Mouse (Mus musculus) midbrain, embryonic 10.5 days (tissue): ENCODE measurements around the gene Hoxd11. TPM values are rescaled to one million over a fixed set of nuclear protein-coding genes. Genes with fewer than 3 reads are reported as not detected.

Experiments
- DNase-seq: peaks from one replicate; pipeline ENCODE4 v3.0.0-alpha.2; 2017; ENCODE audit warnings: low spot score
- H3K27ac ChIP-seq: fragments of 300-500 bp; sonication (generic); replicated peaks from 2 replicates; pipeline ENCODE4 v1.5.1; 2016; ENCODE audit warnings: mild to moderate bottlenecking
- H3K27me3 ChIP-seq: fragments of 300-500 bp; sonication (generic); 2 replicates; pipeline ENCODE4 v1.6.1; 2016; ENCODE audit warnings: low read depth, mild to moderate bottlenecking; ENCODE audit not compliant: poor library complexity, severe bottlenecking
- H3K36me3 ChIP-seq: fragments of 300-500 bp; sonication (generic); 2 replicates; pipeline ENCODE4 v1.6.1; 2016; ENCODE audit warnings: mild to moderate bottlenecking, moderate library complexity
- H3K4me1 ChIP-seq: fragments of 300-500 bp; sonication (generic); 2 replicates; pipeline ENCODE4 v1.6.1; 2016
- H3K4me3 ChIP-seq: fragments of 300-500 bp; sonication (generic); 2 replicates; pipeline ENCODE4 v1.5.1; 2016; ENCODE audit warnings: mild to moderate bottlenecking, moderate library complexity
- H3K9me3 ChIP-seq: fragments of 300-500 bp; sonication (generic); replicated peaks from 2 replicates; pipeline ENCODE4 v1.6.1; 2016; ENCODE audit warnings: mild to moderate bottlenecking
- WGBS: fragments of 180-500 bp; shearing (Covaris S2); methylation state at CpG from one replicate; pipeline ENCODE4 v1.1.7; 2016; 5-methylcytosine and 5-hydroxymethylcytosine counted together
- polyA plus RNA-seq: library from polyadenylated mRNA; unstranded; fragments of >200 nt; fragmentation: Nextera tagmentation; extraction: Ambion mirVana; gene quantifications from 2 replicates; pipeline ENCODE4 v1.2.1, GENCODE M21; 2016

Gene Hoxd11
- polyA plus RNA-seq, 1 experiment from 2014 or later: not detected

- Histone ChIP-seq H3K4me1 (peaks cover 16% of the 10 kb centered on the region), H3K27me3 (peaks cover 100% of the 10 kb centered on the region), H3K27ac (no peak overlapping the region), H3K4me3 (no peak overlapping the region), H3K9me3 (no peaks in the 10 kb centered on the region), H3K36me3 (no peaks in the 10 kb centered on the region)
- WGBS: 9% methylated on average over 2 of the region's 2 CpGs
- DNase-seq: peak; percentile 21
These were observed 2.3 kb upstream of the Hoxd11 start for GRCm38 (mm10) chr2:74677106-74677505.

GRCm38 (mm10) chr2:74679596-74679971 is 227 bp downstream of the Hoxd11 start:
- WGBS: 1% methylated on average over 26 of the region's 26 CpGs
- Histone ChIP-seq H3K27ac (no peak overlapping the region), H3K36me3 (no peaks in the 10 kb centered on the region), H3K4me1 (peaks cover 14% of the 10 kb centered on the region), H3K4me3 (no peak overlapping the region), H3K27me3 (peaks cover 100% of the 10 kb centered on the region), H3K9me3 (no peaks in the 10 kb centered on the region)
- peak; percentile 56 for DNase-seq

DNA sequence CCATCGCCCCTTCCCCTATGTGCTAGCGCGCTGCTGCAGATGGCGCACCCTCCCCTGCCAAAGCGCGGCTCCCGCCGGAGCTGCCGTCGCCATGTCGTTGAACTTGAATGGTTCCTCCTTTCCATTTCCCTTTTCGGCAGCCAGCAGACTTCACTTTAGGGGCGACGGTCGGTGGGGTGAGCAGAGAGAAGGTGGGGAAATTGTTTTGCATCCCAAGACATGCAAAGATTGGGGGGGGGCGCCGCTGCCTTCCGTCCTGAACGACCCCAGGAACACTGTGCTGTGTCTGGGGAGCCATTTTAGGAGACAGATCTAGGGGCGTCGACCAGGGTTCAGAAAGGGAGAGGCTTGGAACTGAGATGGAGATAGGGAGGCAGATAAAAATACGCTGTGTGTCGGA is 623 bp downstream of the Hoxd11 start:
- no peak for DNase-seq
- Histone ChIP-seq H3K27ac (no peak overlapping the region), H3K4me1 (peaks cover 14% of the 10 kb centered on the region), H3K4me3 (no peak overlapping the region), H3K9me3 (no peaks in the 10 kb centered on the region), H3K36me3 (no peaks in the 10 kb centered on the region), H3K27me3 (peaks cover 100% of the 10 kb centered on the region)
- WGBS: under 1% methylated on average over 23 of the region's 23 CpGs

DNA sequence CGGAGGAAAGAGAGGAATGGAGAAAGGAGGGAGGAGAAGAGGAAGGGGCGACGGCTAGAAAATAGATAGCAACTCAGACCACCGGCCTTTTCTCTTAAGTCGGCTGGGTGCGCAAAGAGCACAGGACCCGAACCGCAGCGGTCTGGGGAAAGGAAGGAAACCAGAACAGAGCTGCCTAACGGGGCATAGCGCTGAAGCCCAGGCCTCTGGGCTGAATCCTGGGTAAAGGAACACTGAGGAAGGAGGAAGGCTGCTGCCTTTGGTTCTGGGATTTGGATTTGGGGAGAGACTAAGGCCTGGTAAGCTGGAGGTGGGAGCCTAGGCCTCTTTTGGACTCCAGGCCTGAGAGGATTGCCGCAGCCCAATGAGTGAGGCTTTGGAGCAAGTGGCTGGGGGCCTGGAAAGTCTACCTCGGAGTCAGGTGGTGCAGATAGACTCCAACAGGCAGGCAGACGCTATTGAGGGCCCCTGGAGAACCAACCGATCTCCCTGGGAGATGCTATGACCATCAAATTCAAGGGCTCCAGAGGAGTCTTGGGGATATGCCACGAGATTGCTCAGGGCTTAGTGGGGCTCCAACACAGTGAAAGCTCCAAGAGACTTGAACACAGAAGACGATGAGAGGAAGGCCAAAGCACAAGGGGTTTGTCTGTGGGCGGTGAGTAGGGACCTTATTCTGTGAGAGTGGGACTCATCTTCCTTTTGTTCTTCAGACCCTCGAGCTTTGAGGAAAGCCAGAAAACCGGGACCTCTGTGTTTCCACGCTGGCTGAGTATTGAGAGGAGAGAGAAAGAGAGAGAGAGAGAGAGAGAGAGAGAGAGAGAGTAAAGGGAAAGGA is 1.4 kb downstream of the Hoxd11 start:
- Histone ChIP-seq H3K36me3 (no peaks in the 10 kb centered on the region), H3K27ac (no peak overlapping the region), H3K9me3 (no peaks in the 10 kb centered on the region), H3K4me1 (peaks cover 14% of the 10 kb centered on the region), H3K27me3 (peaks cover 100% of the 10 kb centered on the region), H3K4me3 (no peak overlapping the region)
- DNase-seq: peak; percentile 39
- WGBS: under 1% methylated on average over 21 of the region's 21 CpGs

DNA sequence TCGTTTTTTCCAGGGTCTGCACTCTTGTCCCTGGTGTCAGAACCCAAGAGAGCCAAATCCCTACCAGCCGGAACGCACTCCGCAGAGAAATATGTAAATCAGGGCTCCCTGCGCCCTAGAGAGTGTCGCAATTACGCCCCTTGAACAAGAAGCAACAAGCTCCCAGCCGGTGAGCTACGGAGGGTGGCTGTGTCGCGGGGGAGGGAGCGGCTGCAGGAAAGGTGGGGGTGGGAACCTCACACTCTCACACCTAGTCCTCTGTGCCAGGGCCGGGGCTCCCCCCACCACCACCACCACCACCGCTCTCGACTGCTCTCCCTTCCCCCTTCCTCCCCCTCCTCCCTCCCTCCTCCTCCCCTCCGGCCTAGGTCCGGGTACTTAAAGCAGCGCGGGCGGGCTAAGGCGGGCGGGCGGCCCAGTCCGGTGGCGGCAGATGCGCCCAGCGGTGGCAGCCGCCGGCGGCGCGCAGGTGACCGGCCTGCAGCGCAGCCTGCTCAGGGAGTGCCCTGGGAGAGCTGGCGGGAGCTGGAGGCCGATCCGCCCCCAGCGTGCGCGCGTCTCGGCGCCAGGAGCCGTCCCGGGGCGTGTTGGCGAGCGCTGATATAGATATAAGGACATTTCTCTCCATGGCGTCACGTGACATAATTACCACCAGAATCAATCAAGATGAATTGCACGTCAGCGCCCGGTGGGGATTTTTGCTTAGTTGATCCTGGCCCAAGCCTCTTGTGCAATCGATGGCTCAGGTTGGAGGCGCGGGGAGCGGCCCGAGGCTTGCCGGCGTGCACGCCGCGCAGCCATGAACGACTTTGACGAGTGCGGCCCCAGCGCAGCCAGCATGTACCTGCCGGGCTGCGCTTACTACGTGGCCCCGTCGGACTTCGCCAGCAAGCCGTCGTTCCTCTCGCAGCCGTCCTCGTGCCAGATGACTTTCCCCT is 2.5 kb downstream of the Hoxd11 start:
- H3K36me3 ChIP-seq: no peaks in the 10 kb centered on the region
- H3K4me1 ChIP-seq: peaks cover 14% of the 10 kb centered on the region
- DNase-seq: peak; percentile 56
- H3K9me3 ChIP-seq: no peaks in the 10 kb centered on the region
- under 1% methylated on average over 75 of the region's 78 CpGs for WGBS
- H3K27me3 ChIP-seq: peaks cover 100% of the 10 kb centered on the region
- H3K27ac ChIP-seq: no peak overlapping the region
- H3K4me3 ChIP-seq: peak overlapping the region; percentile 23

DNA sequence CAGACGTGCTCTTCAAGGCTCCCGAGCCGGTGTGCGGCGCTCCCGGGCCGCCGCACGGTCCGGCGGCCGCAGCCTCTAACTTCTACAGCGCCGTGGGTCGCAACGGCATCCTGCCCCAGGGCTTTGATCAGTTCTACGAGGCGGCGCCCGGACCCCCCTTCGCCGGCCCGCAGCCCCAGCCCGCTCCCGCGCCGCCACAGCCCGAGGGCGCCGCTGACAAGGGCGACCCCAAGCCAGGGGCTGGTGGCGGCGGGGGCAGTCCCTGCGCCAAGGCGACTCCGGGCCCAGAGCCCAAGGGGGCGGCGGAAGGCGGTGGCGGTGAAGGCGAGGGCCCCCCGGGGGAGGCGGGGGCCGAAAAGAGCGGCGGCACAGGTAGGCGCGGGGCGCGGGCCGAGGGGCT is 3.4 kb downstream of the Hoxd11 start:
- under 1% methylated on average over 51 of the region's 51 CpGs for WGBS
- peaks cover 14% of the 10 kb centered on the region for H3K4me1 ChIP-seq
- H3K27me3 ChIP-seq: peaks cover 100% of the 10 kb centered on the region
- H3K36me3 ChIP-seq: no peaks in the 10 kb centered on the region
- no peak overlapping the region for H3K27ac ChIP-seq
- peak; percentile 54 for DNase-seq
- no peaks in the 10 kb centered on the region for H3K9me3 ChIP-seq
- H3K4me3 ChIP-seq: peak overlapping the region; percentile 23; the same call in 1 of the 2 replicates

DNA sequence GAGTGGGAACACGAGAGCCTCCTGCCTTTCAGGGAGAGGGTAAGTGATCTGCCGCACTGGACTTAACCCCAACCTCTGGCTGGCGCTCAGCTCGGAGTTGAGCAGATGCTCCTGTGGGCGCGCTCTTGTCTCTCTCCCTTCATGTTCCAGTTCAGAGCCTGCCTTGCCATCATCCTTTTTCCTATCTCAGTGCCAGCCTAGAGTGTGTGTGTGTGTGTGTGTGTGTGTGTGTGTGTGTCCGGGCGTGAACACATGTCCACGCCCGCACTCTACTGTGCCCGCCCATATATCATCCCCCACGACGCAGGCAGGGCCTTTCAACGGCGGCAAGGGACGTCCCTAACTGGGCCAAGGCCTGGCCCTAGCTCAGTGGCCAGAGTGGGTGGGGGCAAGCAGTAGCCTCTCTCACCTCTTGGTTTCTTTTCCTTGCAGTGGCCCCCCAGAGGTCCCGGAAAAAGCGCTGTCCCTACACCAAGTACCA is 4.2 kb downstream of the Hoxd11 start:
- WGBS: under 1% methylated on average over 18 of the region's 18 CpGs
- peaks cover 100% of the 10 kb centered on the region for H3K27me3 ChIP-seq
- no peaks in the 10 kb centered on the region for H3K36me3 ChIP-seq
- DNase-seq: peak; percentile 62
- H3K27ac ChIP-seq: no peak overlapping the region
- no peaks in the 10 kb centered on the region for H3K9me3 ChIP-seq
- H3K4me1 ChIP-seq: peaks cover 14% of the 10 kb centered on the region
- H3K4me3 ChIP-seq: no peak overlapping the region

DNA sequence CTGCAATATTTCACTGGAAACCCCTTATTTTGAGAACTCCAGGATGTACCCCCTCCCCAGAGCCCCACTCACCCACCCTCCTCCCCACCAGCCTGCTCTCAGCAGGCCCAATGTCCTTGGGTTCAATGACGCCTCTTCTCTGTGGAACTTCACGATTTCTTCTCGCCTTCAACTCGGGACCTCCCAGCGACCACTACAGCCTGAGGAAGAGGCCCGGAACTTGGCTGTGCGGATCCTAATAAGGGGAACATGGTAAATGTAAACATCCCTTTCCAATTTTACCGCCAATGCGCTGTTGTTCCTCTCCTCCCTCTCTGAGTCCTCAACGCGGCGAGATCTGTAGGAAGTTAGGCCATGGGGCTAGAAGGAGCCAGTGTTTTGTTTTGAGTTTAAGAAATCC is 4.7 kb downstream of the Hoxd11 start:
- no peaks in the 10 kb centered on the region for H3K36me3 ChIP-seq
- H3K9me3 ChIP-seq: no peaks in the 10 kb centered on the region
- DNase-seq: peak; percentile 40
- 2% methylated on average over 12 of the region's 12 CpGs for WGBS
- H3K4me1 ChIP-seq: peaks cover 14% of the 10 kb centered on the region
- peaks cover 100% of the 10 kb centered on the region for H3K27me3 ChIP-seq
- H3K4me3 ChIP-seq: no peak overlapping the region
- no peak overlapping the region for H3K27ac ChIP-seq

- peaks cover 100% of the 10 kb centered on the region for H3K27me3 ChIP-seq
- no peaks in the 10 kb centered on the region for H3K36me3 ChIP-seq
- peak; percentile 23 for DNase-seq
- H3K4me1 ChIP-seq: peaks cover 14% of the 10 kb centered on the region
- WGBS: 11% methylated on average over 4 of the region's 4 CpGs
- H3K4me3 ChIP-seq: no peak overlapping the region
- H3K27ac ChIP-seq: no peak overlapping the region
- H3K9me3 ChIP-seq: no peaks in the 10 kb centered on the region
These were observed 5.8 kb downstream of the Hoxd11 start for GRCm38 (mm10) chr2:74685059-74685603.

DNA sequence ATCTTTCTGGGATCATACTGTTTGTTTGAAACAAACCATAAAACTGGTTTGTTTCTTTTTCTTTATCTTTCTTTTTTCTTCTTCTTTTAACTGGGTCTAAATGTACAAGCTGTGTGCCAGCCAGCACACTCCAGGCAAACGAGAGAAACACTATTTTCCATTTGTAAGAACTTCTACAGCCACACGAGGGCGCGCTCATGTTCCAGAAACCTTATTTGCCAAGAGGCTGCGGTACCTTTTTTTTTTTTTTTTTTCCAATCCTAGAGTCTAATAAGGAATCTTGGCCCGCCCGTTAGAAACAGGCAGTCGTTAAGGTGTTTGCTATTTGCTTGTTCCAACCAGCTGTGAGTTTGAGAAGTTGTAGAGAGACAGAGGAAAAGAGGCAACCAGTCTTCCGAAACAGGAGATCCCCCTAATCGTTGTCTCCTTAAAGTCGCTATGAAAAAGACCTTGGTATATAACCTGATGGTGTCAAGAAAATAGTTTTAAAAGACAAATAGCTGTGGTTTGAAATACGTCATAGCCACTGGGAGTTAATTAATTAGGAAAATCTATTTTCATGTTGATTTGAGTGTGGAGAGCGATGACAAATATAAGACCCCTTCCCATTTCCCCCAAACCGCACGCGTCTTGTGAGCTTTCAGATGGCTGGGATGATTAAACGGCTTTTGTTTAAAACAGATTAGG is 7.1 kb downstream of the Hoxd11 start:
- WGBS: 7% methylated on average over 17 of the region's 17 CpGs
- Histone ChIP-seq H3K27ac (no peak overlapping the region), H3K36me3 (no peaks in the 10 kb centered on the region), H3K9me3 (no peaks in the 10 kb centered on the region), H3K4me1 (peaks cover 20% of the 10 kb centered on the region), H3K4me3 (no peak overlapping the region), H3K27me3 (peaks cover 100% of the 10 kb centered on the region)
- peak; percentile 72 for DNase-seq

DNA sequence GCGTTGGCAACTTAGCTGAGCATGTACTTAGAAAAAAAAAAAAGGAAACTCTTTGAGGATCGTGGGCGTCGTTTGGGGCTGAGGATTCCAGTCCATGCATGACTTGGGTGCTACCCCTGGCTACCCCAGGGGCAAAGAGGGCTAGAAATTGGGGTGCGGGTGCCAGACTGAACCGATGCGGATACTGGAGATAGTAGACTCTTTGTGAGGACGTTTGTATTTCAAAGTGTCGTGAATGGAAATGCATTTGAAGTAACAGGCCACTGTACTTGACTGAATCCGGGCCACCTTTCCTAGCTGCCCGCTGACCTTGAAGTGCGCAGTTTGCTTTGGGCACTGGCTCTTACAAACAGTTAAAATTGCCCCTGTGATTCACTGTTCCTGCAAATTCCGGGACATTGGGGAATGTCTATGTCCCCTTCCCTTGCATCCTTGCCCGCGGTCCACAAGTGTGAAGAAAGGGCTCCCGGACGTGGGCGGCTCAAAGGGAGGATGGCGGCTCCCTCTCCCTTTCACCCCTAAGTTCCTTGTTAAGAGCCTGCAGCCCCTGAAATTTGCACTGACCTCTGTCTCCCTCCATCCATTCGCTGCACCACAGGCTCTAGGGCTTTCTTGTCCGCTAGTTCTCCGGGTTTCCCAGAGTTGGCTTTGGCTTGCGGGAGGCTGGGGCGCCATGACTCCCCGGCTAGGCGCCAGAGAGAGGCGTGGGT is 7.8 kb downstream of the Hoxd11 start:
- H3K36me3 ChIP-seq: no peaks in the 10 kb centered on the region
- no peak overlapping the region for H3K27ac ChIP-seq
- peaks cover 100% of the 10 kb centered on the region for H3K27me3 ChIP-seq
- H3K4me3 ChIP-seq: no peak overlapping the region
- no peaks in the 10 kb centered on the region for H3K9me3 ChIP-seq
- WGBS: under 1% methylated on average over 27 of the region's 27 CpGs
- peaks cover 17% of the 10 kb centered on the region for H3K4me1 ChIP-seq
- DNase-seq: peak; percentile 49
